Mouse (Mus musculus): ENCODE data around the gene Cep55.

Gene Cep55

DNA sequence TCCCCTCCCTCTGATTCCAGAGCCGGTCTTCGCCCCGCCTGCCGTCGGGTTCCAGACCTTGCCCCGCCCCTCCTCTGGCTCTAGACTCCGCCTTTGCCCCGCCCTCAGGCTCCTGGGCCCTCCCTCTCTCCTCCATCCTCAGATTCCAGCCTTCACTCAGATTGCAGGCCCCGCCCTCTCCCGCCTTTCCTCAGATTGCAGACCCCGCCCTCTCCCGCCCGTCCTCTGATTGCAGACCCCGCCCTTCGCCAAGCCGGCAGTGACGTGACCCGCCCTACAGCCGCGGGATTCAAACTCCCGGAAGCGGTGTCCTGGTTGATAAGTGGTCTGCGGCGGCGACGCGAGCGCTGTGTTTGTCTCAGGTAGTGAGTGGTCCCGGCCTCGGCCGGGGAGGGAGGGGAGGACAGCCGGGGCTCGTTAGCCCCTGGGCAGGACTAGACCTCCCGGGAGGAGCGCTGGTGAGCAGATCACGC lies at the start of gene Cep55:
Cep55 (plus strand) TSS at position 292 of the 473 bp plus-strand sequence.
- in situ Hi-C loops (cut with MboI, MseI), result loop anchor here (10.0 kb wide), 1 partner anchor 880 kb away; the partner anchor contains the start of gene Hells

DNA sequence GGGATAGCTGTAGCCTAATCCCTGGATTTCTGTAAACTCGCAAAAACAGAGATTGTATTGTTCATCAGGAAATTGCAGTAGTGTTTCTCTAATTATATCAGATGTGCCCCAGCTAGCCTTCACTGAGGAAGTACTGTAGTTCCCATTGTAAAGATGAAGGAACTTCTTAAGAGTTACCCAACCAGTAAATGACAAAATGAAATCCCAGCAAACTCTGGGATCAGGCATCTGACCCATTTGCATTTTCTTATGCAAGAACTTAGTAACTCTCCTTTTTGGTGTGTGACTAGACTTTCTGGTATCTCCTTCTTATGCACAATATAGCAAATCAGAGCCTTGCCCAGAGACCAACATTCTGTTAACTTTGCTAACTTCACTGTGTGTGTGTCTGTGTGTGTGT lies 43.4 kb upstream of the Cep55 start:
- in situ Hi-C loops (cut with MboI, MseI), result no loop called here

- in situ Hi-C loops (cut with MboI, MseI), result no loop called here
Observed at GRCm38 (mm10) chr19:38014443-38014842, 40.4 kb upstream of the Cep55 start.

GRCm38 (mm10) chr19:38015180-38015872 lies 39.5 kb upstream of the Cep55 start:
- in situ Hi-C loops (cut with MboI, MseI), result no loop called here

GRCm38 (mm10) chr19:38015873-38016254 lies 38.9 kb upstream of the Cep55 start:
- in situ Hi-C loops (cut with MboI, MseI), result no loop called here

GRCm38 (mm10) chr19:38022710-38023109 lies 32.1 kb upstream of the Cep55 start:
- in situ Hi-C loops (cut with MboI, MseI), result no loop called here

DNA sequence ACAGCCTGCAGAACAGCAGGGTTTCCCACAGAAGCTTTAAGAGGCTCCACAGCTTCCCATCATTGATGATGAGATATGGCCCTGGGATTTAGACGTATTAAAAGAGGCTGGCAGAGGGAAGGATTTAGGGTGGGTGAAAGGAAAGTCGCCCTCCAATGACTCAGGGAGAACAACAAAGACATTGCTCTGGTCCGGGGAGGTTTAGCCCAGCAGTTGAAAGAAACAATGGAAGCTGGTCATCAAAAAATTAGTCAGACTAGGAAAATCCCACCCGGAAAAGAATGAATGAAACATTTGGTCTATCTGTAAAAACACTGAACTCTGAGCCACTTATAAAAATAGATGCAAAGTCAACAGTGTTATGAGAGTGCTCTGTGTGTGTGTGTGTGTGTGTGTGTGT lies 31.2 kb upstream of the Cep55 start:
- in situ Hi-C loops (cut with MboI, MseI), result no loop called here

- in situ Hi-C loops (cut with MboI, MseI), result no loop called here
Observed at GRCm38 (mm10) chr19:38025254-38026041, 29.4 kb upstream of the Cep55 start.

- in situ Hi-C loops (cut with MboI, MseI), result no loop called here
Observed at GRCm38 (mm10) chr19:38026211-38026624, 28.6 kb upstream of the Cep55 start.

- in situ Hi-C loops (cut with MboI, MseI), result no loop called here
Observed at GRCm38 (mm10) chr19:38027389-38027788, 27.4 kb upstream of the Cep55 start.

DNA sequence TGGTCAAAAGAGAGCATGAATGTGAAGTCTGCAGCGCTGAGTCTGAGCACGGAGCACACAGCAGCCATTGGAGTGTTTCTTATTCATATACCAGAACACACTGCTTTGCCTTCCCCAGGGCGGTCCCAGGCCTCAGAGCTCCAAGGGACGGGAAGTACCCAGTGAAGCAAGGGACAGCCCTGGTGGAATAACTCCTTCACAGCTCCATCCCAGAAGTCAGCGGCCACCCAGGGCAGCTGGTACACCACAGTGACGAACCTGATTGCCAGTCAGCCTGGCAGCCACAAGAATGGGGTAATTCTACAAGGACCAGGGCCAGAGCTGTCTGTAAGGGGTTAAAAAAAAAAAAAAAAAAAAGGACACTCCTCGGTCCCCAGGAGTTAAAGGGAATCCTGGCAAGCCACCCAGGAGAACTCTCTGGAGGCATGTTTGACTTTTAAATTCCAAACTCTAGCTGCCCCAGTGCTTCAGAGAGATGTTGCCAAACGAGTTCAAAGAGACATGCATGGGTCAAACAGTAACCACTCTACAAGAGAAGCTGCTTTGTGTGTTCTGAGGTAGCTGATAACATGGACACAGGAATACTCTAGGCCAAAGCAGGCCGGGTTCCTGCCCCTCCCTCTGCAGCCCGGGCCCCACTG lies 26.8 kb upstream of the Cep55 start:
- in situ Hi-C loops (cut with MboI, MseI), result no loop called here

DNA sequence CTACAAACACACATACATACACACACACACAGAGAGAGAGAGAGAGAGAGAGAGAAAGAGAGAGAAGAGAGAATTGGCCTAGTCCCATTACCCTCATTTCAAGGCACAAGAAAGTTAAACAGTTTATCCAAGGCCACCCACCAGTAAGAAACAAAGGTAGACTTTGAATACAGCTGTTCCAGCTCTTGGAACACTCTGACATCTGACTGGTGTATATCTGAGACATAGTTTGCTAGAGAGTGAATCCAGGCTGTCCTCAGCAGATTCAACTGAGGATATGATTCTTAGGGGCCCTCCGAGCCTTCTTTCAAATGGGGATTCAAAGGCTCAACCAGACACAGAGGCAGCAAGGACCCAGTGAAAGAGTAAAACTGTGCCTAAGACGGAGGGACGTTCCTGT lies 25.5 kb upstream of the Cep55 start:
- in situ Hi-C loops (cut with MboI, MseI), result no loop called here

GRCm38 (mm10) chr19:38029871-38030270 lies 24.9 kb upstream of the Cep55 start:
- in situ Hi-C loops (cut with MboI, MseI), result no loop called here

- in situ Hi-C loops (cut with MboI, MseI), result no loop called here
Observed at GRCm38 (mm10) chr19:38030673-38031137, 24.1 kb upstream of the Cep55 start.

- in situ Hi-C loops (cut with MboI, MseI), result no loop called here
Observed at GRCm38 (mm10) chr19:38031144-38031543, 23.7 kb upstream of the Cep55 start.

- in situ Hi-C loops (cut with MboI, MseI), result no loop called here
Observed at GRCm38 (mm10) chr19:38032993-38033734, 21.6 kb upstream of the Cep55 start.

DNA sequence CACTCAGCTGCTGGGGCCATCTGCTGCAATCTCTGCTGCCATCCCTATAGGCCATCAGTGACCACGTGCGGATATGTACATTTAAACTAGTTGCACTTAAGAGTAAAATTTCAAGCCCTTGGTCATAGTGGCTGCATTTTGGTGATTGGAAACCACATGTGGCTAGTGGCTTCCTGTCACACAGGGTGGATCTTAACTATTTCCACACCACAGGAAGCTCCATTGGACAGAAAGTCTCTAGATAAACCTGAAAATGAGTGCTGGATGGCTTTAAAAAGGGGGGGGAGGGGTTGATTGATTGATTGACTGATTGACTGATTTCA lies 21.1 kb upstream of the Cep55 start:
- in situ Hi-C loops (cut with MboI, MseI), result no loop called here

DNA sequence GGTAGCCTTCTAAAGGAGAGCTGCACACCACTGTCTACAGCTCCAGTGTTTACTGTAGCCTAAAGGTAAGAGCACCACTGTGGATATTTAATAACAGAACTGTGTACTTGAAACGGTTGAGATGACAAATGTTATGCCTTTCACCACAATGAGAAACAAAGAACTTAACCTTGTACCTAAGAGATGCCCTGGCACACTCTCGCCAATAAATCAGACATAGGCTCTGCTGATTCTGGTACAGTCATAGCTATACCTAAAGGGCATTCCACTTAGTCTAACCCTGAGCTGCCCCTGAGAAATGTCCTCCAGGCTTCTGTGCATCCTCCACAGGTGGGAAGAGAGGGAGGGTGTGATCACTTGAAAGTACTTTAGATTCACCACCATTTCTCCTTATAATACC lies 20.1 kb upstream of the Cep55 start:
- in situ Hi-C loops (cut with MboI, MseI), result loop anchor here (5.0 kb wide), 1 partner anchor 67 kb away; no protein-coding TSS in a partner anchor

DNA sequence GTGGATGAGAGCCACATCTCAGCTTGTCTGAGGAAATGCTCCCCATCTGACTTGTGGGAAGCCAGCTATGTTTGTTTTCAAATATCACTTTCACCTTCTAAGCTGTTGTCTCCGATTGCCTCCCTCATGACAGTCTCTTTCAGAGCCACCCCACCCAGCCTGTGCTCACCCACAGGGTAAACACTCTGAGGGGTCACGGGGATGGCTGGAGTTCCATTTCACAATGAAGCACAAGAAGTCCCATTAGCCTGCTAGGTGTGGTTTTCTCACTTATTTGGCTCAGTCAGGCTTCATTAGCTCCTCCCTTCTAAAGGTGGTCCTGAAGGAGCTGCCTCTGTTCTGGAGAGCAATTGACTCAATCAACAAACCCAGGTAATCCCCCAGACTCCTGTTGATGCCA lies 19.0 kb upstream of the Cep55 start:
- in situ Hi-C loops (cut with MboI, MseI), result loop anchor here (5.0 kb wide), 1 partner anchor 68 kb away; no protein-coding TSS in a partner anchor

DNA sequence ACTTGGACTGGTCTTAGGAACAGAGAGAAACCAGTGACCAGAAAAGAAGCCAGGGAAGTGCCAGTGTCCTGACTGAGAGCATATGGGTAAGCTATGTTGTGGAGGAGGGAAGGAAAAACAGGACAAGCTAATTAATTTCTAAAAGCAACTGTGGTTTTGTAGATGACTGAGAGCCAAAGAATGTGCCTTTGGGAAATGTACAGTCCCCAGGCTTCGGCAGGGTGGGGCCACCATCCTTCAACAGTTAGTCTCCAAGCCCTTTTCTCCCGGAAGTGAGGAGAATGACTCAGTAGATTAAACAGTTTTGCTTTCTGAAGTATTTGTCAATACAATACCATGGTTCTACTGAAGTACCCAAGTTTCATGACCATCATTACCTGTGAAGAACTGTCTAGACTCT lies 16.5 kb upstream of the Cep55 start:
- in situ Hi-C loops (cut with MboI, MseI), result loop anchor here (5.0 kb wide), 1 partner anchor 71 kb away; no protein-coding TSS in a partner anchor

- in situ Hi-C loops (cut with MboI, MseI), result no loop called here
Observed at GRCm38 (mm10) chr19:38042261-38042722, 12.5 kb upstream of the Cep55 start.

Measured in T-helper 1 cell (primary cell).